Mouse (Mus musculus) adrenal gland, adult 18-20 months (tissue): ENCODE data around the gene Foxa1. TPM values are rescaled to one million over a fixed set of nuclear protein-coding genes. Genes with fewer than 3 reads are reported as not detected.

ENCODE experiments used
- DNase-seq, 2 experiments: peaks; one replicate each; pipeline ENCODE4 v3.0.0; 2021 to 2022; ENCODE audit warnings: low spot score in 2 of 2
- long read RNA-seq, 2 experiments: library from polyadenylated mRNA; stranded (forward); transcript quantifications; one replicate each; pipeline ENCODE4 v2.0.0; 2021
- total RNA-seq, 2 experiments: library from RNA; stranded (reverse); gene quantifications; 1 replicate in 1 of 2; 2 replicates in 1 of 2; pipeline ENCODE4 v1.2.3; 2021

Foxa1 gene
- not detected for total RNA-seq
- long read RNA-seq, experiment 1, partial matches to known transcripts: 1 of 1 reads
- long read RNA-seq, experiment 1, other reads (novel, unspliced or antisense): 0 of 1 reads
- long read RNA-seq, experiment 2: 0 reads

- DNase-seq: no peak
These were observed at the start of gene Foxa1 for GRCm38 (mm10) chr12:57546415-57547201. Foxa1 (minus strand) TSS chr12:57546916.

GRCm38 (mm10) chr12:57575931-57576628 is 29.4 kb upstream of the Foxa1 start:
- DNase-seq: peak in 1 of 2 experiments; percentile 20

GRCm38 (mm10) chr12:57572415-57572814 is 25.7 kb upstream of the Foxa1 start:
- DNase-seq: no peak

- DNase-seq: no peak
These were observed 25.1 kb upstream of the Foxa1 start for GRCm38 (mm10) chr12:57571773-57572172.

- no peak for DNase-seq
These were observed 17.2 kb upstream of the Foxa1 start, which contains the start of gene Ttc6 for GRCm38 (mm10) chr12:57563909-57564308. Ttc6 (plus strand) TSS chr12:57564113.

- DNase-seq: no peak
These were observed 7.4 kb upstream of the Foxa1 start for GRCm38 (mm10) chr12:57554091-57554490.

GRCm38 (mm10) chr12:57552286-57552685 is 5.6 kb upstream of the Foxa1 start:
- no peak for DNase-seq

GRCm38 (mm10) chr12:57550881-57551280 is 4.2 kb upstream of the Foxa1 start:
- no peak for DNase-seq

GRCm38 (mm10) chr12:57550181-57550808 is 3.6 kb upstream of the Foxa1 start:
- DNase-seq: no peak

- DNase-seq: no peak
These were observed 3.0 kb upstream of the Foxa1 start for GRCm38 (mm10) chr12:57549667-57550160.

GRCm38 (mm10) chr12:57548981-57549666 is 2.4 kb upstream of the Foxa1 start:
- DNase-seq: no peak

- no peak for DNase-seq
These were observed 1.8 kb upstream of the Foxa1 start for GRCm38 (mm10) chr12:57548352-57548980.

GRCm38 (mm10) chr12:57547890-57548289 is 1.2 kb upstream of the Foxa1 start:
- no peak for DNase-seq

GRCm38 (mm10) chr12:57545371-57546241 is 1.1 kb downstream of the Foxa1 start:
- DNase-seq: peak in 1 of 2 experiments; percentile 25

- DNase-seq: peak in 1 of 2 experiments; percentile 49
These were observed 1.9 kb downstream of the Foxa1 start for GRCm38 (mm10) chr12:57544641-57545370.

- DNase-seq: no peak
These were observed 3.1 kb downstream of the Foxa1 start for GRCm38 (mm10) chr12:57543627-57543991.

GRCm38 (mm10) chr12:57542746-57543626 is 3.7 kb downstream of the Foxa1 start:
- no peak for DNase-seq
